Mouse (Mus musculus): ENCODE results near the gene Inpp5f. TPM values are rescaled to one million over a fixed set of nuclear protein-coding genes. Genes with fewer than 3 reads are reported as not detected.

The Inpp5f gene
- polyA plus RNA-seq, 1 experiment from 2014 or later, result 115 TPM

DNA sequence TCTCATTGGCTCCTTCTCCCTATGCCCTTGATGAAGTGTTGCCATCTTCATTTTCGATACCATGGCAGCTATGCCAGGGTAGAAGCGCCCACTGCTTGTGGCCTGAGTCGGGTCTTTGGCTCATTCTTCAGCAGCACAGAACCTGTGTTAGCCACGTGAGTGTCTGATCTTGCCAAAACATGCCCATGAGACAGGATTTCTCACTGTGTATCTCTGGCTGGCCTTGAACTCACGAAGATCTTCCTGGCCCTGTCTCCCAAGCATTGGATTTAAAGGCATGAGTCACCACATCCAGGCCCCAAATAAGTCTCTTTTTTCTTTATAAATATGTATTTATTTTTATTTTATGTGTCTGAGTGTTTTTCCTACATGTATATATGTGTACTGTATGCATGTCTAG lies 35.9 kb upstream of the Inpp5f start:
- Histone ChIP-seq H3K27ac (ENCODE audit: low read depth, low read length) (no peak overlapping the region), H3K36me3 (ENCODE audit: control insufficient read depth, insufficient read depth, low read length) (no peaks in the 10 kb centered on the region), H3K9ac (ENCODE audit: low read length) (no peak overlapping the region), H3K9me3 (ENCODE audit: control insufficient read depth, low read length) (no peaks in the 10 kb centered on the region), H3K27me3 (ENCODE audit: control insufficient read depth, insufficient read depth, low read length) (no peaks in the 10 kb centered on the region), H3K4me3 (ENCODE audit: low read depth, low read length) (no peak overlapping the region), H3K4me1 (ENCODE audit: control insufficient read depth, insufficient read depth, low read length) (no peaks in the 10 kb centered on the region), H3K4me2 (no peak overlapping the region)
- no peak for ATAC-seq (ENCODE audit: low FRiP score)
- 91% methylated on average over 5 of the region's 5 CpGs for WGBS
- no peak for DNase-seq (ENCODE audit: low spot score, missing footprints)

DNA sequence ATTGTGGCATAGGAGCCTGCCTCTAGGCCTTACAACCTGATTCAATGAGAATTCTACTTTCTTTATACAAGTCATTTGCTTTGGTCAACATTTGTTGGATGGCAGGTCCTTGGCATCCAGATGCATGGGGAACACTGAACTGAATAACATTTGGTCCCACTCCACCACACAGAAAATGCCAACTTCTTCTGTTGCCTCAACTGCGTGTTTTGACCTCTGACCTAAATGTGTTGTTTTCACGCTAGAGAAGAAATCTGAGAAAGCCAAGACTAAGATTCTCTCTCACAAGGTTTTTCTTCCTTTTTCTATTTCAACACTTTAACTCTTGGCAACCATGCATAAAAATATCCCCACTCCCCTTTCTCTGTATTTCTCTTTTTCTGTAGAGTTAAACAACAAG lies 35.3 kb upstream of the Inpp5f start:
- no peaks in the 10 kb centered on the region for H3K36me3 ChIP-seq (ENCODE audit: control insufficient read depth, insufficient read depth, low read length)
- H3K4me2 ChIP-seq, result no peak overlapping the region
- no peak overlapping the region for H3K27ac ChIP-seq (ENCODE audit: low read depth, low read length)
- H3K27me3 ChIP-seq (ENCODE audit: control insufficient read depth, insufficient read depth, low read length), result no peaks in the 10 kb centered on the region
- H3K9me3 ChIP-seq (ENCODE audit: control insufficient read depth, low read length), result no peaks in the 10 kb centered on the region
- no peak for DNase-seq (ENCODE audit: low spot score, missing footprints)
- no peaks in the 10 kb centered on the region for H3K4me1 ChIP-seq (ENCODE audit: control insufficient read depth, insufficient read depth, low read length)
- H3K4me3 ChIP-seq (ENCODE audit: low read depth, low read length), result no peak overlapping the region
- no peak for ATAC-seq (ENCODE audit: low FRiP score)
- WGBS, result 71% methylated on average over 2 of the region's 2 CpGs
- H3K9ac ChIP-seq (ENCODE audit: low read length), result no peak overlapping the region

DNA sequence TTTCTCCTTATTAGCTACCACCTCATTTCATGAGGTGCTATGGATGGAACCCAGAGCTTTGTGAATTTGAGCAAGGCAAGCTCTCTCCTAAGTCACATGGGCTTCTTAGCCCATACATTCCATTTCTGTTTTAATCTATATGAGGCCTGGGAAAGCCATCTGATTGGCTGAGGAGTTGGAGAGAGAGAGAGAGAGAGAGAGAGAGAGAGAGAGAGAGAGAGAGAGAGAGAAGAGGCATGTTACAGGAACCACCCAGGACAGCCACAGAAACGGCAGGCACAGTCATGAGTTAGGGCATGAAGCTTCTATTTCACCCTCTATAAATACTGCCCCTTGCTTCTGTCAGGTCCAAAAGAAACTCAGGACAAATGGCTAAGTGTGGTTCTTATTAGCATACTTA lies 33.5 kb upstream of the Inpp5f start:
- Histone ChIP-seq H3K9ac (ENCODE audit: low read length) (no peak overlapping the region), H3K4me1 (ENCODE audit: control insufficient read depth, insufficient read depth, low read length) (no peaks in the 10 kb centered on the region), H3K9me3 (ENCODE audit: control insufficient read depth, low read length) (no peaks in the 10 kb centered on the region), H3K27ac (ENCODE audit: low read depth, low read length) (no peak overlapping the region), H3K4me2 (no peak overlapping the region), H3K27me3 (ENCODE audit: control insufficient read depth, insufficient read depth, low read length) (no peaks in the 10 kb centered on the region), H3K4me3 (ENCODE audit: low read depth, low read length) (no peak overlapping the region), H3K36me3 (ENCODE audit: control insufficient read depth, insufficient read depth, low read length) (no peaks in the 10 kb centered on the region)
- 71% methylated on average over 1 of the region's 1 CpGs for WGBS
- ATAC-seq (ENCODE audit: low FRiP score) (no peak), DNase-seq (ENCODE audit: low spot score, missing footprints) (no peak)

DNA sequence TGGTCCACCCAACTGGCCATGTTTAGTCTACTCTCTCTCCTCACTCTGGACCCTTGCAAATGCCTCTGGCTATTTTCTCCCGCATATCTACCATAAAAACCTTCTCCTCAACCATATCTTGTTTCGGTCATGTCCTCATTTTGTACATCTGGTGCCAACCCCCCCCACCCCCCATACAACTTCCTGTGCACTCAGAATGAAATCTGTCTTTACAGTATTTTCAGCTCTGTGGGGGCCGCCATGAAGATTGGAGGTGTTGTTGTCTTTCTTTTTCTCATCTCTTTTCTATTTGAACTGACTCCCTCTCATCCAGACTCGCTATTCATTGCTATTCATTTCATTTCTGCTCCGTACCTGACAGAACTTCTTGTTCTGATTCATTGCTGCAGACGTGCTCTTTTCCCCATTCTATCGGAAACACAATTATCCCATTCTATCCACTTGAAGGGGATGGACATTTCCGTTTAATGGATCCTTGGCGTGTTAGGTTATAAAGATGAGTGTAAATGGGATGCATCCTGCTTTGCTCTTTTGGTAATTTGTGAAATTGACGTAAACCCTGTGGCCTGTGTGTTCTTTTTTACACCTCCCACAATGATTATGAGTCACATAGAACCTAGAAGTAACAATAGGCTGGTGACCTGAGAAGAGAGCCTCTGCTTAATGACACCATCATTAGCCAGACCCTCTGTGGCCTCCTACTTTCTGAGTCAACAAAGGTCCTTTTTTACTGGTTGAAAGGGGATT lies 32.8 kb upstream of the Inpp5f start:
- Histone ChIP-seq H3K27me3 (ENCODE audit: control insufficient read depth, insufficient read depth, low read length) (no peaks in the 10 kb centered on the region), H3K4me3 (ENCODE audit: low read depth, low read length) (no peak overlapping the region), H3K9ac (ENCODE audit: low read length) (no peak overlapping the region), H3K9me3 (ENCODE audit: control insufficient read depth, low read length) (no peaks in the 10 kb centered on the region), H3K27ac (ENCODE audit: low read depth, low read length) (no peak overlapping the region), H3K36me3 (ENCODE audit: control insufficient read depth, insufficient read depth, low read length) (no peaks in the 10 kb centered on the region), H3K4me2 (no peak overlapping the region), H3K4me1 (ENCODE audit: control insufficient read depth, insufficient read depth, low read length) (no peaks in the 10 kb centered on the region)
- DNase-seq (ENCODE audit: low spot score, missing footprints) (no peak), ATAC-seq (ENCODE audit: low FRiP score) (no peak)
- WGBS, result 85% methylated on average over 10 of the region's 10 CpGs

DNA sequence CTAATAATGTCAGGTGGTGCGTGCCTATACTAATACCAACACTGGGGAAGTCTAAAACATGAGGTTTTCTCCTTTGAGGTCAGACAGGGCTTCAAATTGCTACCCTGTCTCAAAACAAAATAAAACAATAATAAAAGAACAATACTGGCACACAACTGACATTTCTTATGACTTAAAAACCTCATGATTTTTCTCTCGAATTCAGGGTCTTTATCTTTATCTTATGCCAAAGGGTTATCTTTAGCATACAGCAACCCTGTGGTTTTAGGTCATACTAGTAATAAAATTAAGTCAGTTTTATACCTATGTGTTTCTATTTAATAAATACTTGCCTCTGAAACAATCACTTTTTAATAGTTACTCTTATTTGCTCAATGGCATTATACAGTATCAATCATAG lies 31.7 kb upstream of the Inpp5f start:
- H3K9me3 ChIP-seq (ENCODE audit: control insufficient read depth, low read length), result no peaks in the 10 kb centered on the region
- no peak overlapping the region for H3K4me2 ChIP-seq
- H3K27ac ChIP-seq (ENCODE audit: low read depth, low read length), result no peak overlapping the region
- no peak for ATAC-seq (ENCODE audit: low FRiP score)
- no peak overlapping the region for H3K9ac ChIP-seq (ENCODE audit: low read length)
- H3K4me1 ChIP-seq (ENCODE audit: control insufficient read depth, insufficient read depth, low read length), result no peaks in the 10 kb centered on the region
- no peaks in the 10 kb centered on the region for H3K36me3 ChIP-seq (ENCODE audit: control insufficient read depth, insufficient read depth, low read length)
- DNase-seq (ENCODE audit: low spot score, missing footprints), result no peak
- H3K4me3 ChIP-seq (ENCODE audit: low read depth, low read length), result no peak overlapping the region
- WGBS, result 87% methylated on average over 2 of the region's 2 CpGs
- H3K27me3 ChIP-seq (ENCODE audit: control insufficient read depth, insufficient read depth, low read length), result no peaks in the 10 kb centered on the region

DNA sequence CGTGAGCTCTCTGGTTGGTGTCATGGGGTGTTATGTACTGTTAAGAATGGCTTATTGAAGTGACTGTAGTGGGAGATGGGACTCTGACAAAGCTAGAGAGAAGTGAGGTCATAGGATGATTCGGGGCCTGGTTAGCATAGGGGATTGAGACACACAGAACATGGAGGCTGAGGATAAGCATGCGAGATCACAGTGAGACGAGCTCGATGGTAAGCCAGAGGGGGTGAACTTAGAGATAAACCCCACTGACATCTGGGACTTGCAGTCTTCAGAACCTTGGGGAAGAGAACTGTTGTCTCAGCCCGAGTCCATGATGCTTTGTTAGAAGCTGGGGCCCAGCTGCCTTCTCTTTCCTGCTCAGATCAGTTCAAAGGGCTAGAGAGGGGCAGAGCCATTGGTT lies 30.8 kb upstream of the Inpp5f start:
- no peaks in the 10 kb centered on the region for H3K36me3 ChIP-seq (ENCODE audit: control insufficient read depth, insufficient read depth, low read length)
- DNase-seq (ENCODE audit: low spot score, missing footprints) (no peak), ATAC-seq (ENCODE audit: low FRiP score) (no peak)
- H3K4me2 ChIP-seq, result no peak overlapping the region
- H3K27me3 ChIP-seq (ENCODE audit: control insufficient read depth, insufficient read depth, low read length), result no peaks in the 10 kb centered on the region
- H3K9ac ChIP-seq (ENCODE audit: low read length), result no peak overlapping the region
- no peaks in the 10 kb centered on the region for H3K9me3 ChIP-seq (ENCODE audit: control insufficient read depth, low read length)
- H3K4me3 ChIP-seq (ENCODE audit: low read depth, low read length), result no peak overlapping the region
- no peaks in the 10 kb centered on the region for H3K4me1 ChIP-seq (ENCODE audit: control insufficient read depth, insufficient read depth, low read length)
- H3K27ac ChIP-seq (ENCODE audit: low read depth, low read length), result no peak overlapping the region
- 87% methylated on average over 6 of the region's 6 CpGs for WGBS

DNA sequence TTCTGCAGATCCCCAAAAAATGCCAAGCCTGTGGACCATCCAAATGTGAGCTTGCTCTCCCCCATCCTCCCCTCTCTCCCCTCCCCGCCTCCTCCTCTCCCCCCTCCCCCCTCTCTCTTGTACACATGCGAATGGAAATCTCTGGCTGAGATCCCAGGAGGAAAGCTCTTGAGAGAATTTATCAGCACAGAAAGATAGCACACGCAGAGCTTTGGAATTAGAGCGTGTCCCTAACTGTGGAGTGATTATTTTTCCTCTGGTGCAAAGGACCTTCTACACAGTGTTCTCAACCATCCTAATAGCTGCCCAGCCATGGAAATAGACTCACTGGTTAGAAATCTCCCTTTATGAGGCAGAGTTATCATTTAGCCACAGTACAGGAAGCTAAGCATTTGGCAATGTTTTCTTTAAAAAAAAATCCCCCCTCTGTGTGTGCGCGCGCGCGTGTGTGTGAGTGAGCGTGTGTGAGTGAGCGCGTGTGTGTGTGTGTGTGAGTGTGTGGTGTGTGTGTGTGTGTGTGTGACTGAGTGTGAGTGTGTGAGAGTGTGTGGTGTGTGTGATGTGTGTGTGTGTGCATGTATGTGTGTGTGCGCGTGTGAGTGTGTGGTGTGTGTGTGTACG lies 29.2 kb upstream of the Inpp5f start:
- Histone ChIP-seq H3K4me1 (ENCODE audit: control insufficient read depth, insufficient read depth, low read length) (no peaks in the 10 kb centered on the region), H3K36me3 (ENCODE audit: control insufficient read depth, insufficient read depth, low read length) (no peaks in the 10 kb centered on the region), H3K9me3 (ENCODE audit: control insufficient read depth, low read length) (no peaks in the 10 kb centered on the region), H3K27me3 (ENCODE audit: control insufficient read depth, insufficient read depth, low read length) (no peaks in the 10 kb centered on the region), H3K27ac (ENCODE audit: low read depth, low read length) (no peak overlapping the region), H3K4me3 (ENCODE audit: low read depth, low read length) (no peak overlapping the region), H3K4me2 (no peak overlapping the region), H3K9ac (ENCODE audit: low read length) (no peak overlapping the region)
- no peak for ATAC-seq (ENCODE audit: low FRiP score)
- no peak for DNase-seq (ENCODE audit: low spot score, missing footprints)
- WGBS, result 92% methylated on average over 13 of the region's 15 CpGs

DNA sequence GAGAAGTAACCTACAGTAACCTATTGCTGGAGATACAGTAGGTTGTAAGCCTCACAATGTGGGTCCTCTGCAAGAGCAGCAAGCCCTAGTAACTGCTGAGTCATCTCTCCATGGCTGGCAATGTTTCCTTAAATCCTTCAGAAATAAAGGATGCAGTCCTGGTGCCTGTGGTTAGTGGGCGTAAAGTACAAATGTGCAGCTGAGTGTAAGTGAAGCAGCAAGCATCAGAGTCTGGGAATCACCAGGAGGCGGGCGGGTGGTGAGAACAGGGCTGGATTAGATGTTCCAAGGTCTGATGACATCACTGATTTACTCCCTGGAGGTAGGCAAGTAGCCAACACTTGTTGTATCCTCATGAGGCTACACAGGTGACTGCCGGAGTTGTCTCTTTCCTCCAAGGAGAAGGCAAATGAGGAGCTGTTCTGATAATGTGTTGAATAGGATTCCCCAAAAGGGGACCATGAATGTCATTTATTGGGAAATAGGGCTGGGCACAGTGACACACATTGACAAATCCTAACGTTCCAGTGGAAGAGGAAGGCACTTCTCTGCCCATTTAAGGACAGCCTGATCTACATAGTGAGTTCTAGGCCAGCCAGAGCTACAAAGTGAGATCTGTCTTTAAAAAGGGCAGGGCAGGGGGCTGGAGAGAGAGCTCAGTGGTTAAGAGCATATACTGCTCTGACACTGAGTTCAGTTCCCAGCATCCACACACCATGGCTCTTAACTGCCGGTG lies 27.7 kb upstream of the Inpp5f start:
- ATAC-seq (ENCODE audit: low FRiP score) (no peak), DNase-seq (ENCODE audit: low spot score, missing footprints) (no peak)
- Histone ChIP-seq H3K27me3 (ENCODE audit: control insufficient read depth, insufficient read depth, low read length) (no peaks in the 10 kb centered on the region), H3K4me2 (no peak overlapping the region), H3K4me3 (ENCODE audit: low read depth, low read length) (no peak overlapping the region), H3K9me3 (ENCODE audit: control insufficient read depth, low read length) (no peaks in the 10 kb centered on the region), H3K4me1 (ENCODE audit: control insufficient read depth, insufficient read depth, low read length) (no peaks in the 10 kb centered on the region), H3K9ac (ENCODE audit: low read length) (no peak overlapping the region), H3K36me3 (ENCODE audit: control insufficient read depth, insufficient read depth, low read length) (no peaks in the 10 kb centered on the region), H3K27ac (ENCODE audit: low read depth, low read length) (no peak overlapping the region)
- WGBS, result 86% methylated on average over 6 of the region's 6 CpGs

DNA sequence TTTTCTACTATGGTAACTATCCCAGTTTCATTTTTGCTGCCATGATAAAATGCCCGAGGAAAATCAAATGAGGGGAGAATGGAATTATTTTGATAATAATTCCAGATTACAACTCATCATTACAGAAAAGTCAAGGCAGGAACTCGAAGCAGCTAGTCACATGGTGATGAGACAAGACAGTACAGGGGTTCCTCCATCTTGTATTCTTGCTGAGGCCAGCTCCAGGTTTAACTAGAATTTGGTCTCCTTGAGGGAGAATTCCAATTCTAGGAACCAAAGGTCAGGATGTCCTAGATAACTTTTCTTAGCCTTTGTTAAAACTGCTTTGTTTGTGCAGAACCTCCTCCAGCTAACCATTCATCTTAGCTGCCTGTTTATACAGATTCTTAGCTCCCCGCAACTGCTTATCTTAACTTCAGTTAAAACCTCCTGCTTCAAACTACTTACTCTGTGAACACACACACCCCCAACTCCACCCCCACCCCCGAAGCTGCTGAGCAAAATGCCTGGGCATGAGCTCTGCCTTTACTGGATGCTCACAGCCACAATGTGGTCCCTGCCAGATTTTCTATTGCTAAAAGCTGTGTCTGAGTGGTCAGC lies 23.7 kb upstream of the Inpp5f start:
- no peak for DNase-seq (ENCODE audit: low spot score, missing footprints)
- H3K27me3 ChIP-seq (ENCODE audit: control insufficient read depth, insufficient read depth, low read length), result no peaks in the 10 kb centered on the region
- H3K4me2 ChIP-seq, result no peak overlapping the region
- H3K9me3 ChIP-seq (ENCODE audit: control insufficient read depth, low read length), result no peaks in the 10 kb centered on the region
- H3K27ac ChIP-seq (ENCODE audit: low read depth, low read length), result no peak overlapping the region
- peaks cover 10% of the 10 kb centered on the region for H3K4me1 ChIP-seq (ENCODE audit: control insufficient read depth, insufficient read depth, low read length)
- ATAC-seq (ENCODE audit: low FRiP score), result no peak
- H3K36me3 ChIP-seq (ENCODE audit: control insufficient read depth, insufficient read depth, low read length), result no peaks in the 10 kb centered on the region
- no peak overlapping the region for H3K4me3 ChIP-seq (ENCODE audit: low read depth, low read length)
- 68% methylated on average over 4 of the region's 4 CpGs for WGBS
- H3K9ac ChIP-seq (ENCODE audit: low read length), result no peak overlapping the region
